Mouse (Mus musculus) liver, embryonic 14.5 days (tissue): Measurements from ENCODE around the gene Glce.

Experiments used
- CTCF ChIP-seq: IDR thresholded peaks from 2 replicates; pipeline ENCODE4 v1.5.1; 2016; ENCODE audit warnings: antibody characterized with exemption, low read depth, control low read depth
- EP300 ChIP-seq: IDR thresholded peaks from 2 replicates; pipeline ENCODE4 v1.6.1; 2016; ENCODE audit warnings: antibody characterized with exemption, low read depth

- TF ChIP-seq CTCF (no peak), EP300 (no peak)
These were observed 114.1 kb downstream of the Glce start for GRCm38 (mm10) chr9:62008360-62008759.
